Mouse (Mus musculus): ENCODE measurements at regions not wholly inside any gene's neighbourhood (a gene's known extent, or its start where the extent isn't known, plus 50 kb on each side); places are given as distances from the start of the nearest gene placed in this dataset.

- peak; percentile 16 to 40 for DNase-seq (ENCODE audit: low spot score in 2 of 2)
These were observed 438.8 kb upstream of the Kdm8 start for GRCm38 (mm10) chr7:125005638-125006037.

- no peak for DNase-seq (ENCODE audit: low spot score in 2 of 2)
These were observed 425.2 kb upstream of the Kdm8 start for GRCm38 (mm10) chr7:125019259-125019658.

GRCm38 (mm10) chr7:125024944-125025343 is 419.5 kb upstream of the Kdm8 start:
- no peak for DNase-seq (ENCODE audit: low spot score in 2 of 2)

GRCm38 (mm10) chr7:125033778-125034177 is 410.7 kb upstream of the Kdm8 start:
- no peak for DNase-seq (ENCODE audit: low spot score in 2 of 2)

- no peak for DNase-seq (ENCODE audit: low spot score in 2 of 2)
These were observed 410.3 kb upstream of the Kdm8 start for GRCm38 (mm10) chr7:125034196-125034595.

GRCm38 (mm10) chr7:125036098-125036991 is 408.1 kb upstream of the Kdm8 start:
- no peak for DNase-seq (ENCODE audit: low spot score in 2 of 2)

GRCm38 (mm10) chr7:125038840-125039239 is 405.6 kb upstream of the Kdm8 start:
- no peak for DNase-seq (ENCODE audit: low spot score in 2 of 2)

- DNase-seq (ENCODE audit: low spot score in 2 of 2) = no peak
These were observed 388.4 kb upstream of the Kdm8 start for GRCm38 (mm10) chr7:125055951-125056625.

GRCm38 (mm10) chr7:125102464-125102863 is 342.0 kb upstream of the Kdm8 start:
- DNase-seq (ENCODE audit: low spot score in 2 of 2) = no peak

GRCm38 (mm10) chr7:125104011-125104410 is 340.5 kb upstream of the Kdm8 start:
- DNase-seq (ENCODE audit: low spot score in 2 of 2) = no peak

GRCm38 (mm10) chr7:125112820-125113273 is 331.6 kb upstream of the Kdm8 start:
- DNase-seq (ENCODE audit: low spot score in 2 of 2) = no peak

- no peak for DNase-seq (ENCODE audit: low spot score in 2 of 2)
These were observed 329.0 kb upstream of the Kdm8 start for GRCm38 (mm10) chr7:125115322-125115996.

- DNase-seq (ENCODE audit: low spot score in 2 of 2) = peak; percentile 20 to 21
These were observed 327.3 kb upstream of the Kdm8 start for GRCm38 (mm10) chr7:125117173-125117572.

GRCm38 (mm10) chr7:125129187-125129586 is 315.3 kb upstream of the Kdm8 start:
- DNase-seq (ENCODE audit: low spot score in 2 of 2) = no peak

GRCm38 (mm10) chr7:125131968-125132367 is 312.5 kb upstream of the Kdm8 start:
- no peak for DNase-seq (ENCODE audit: low spot score in 2 of 2)

GRCm38 (mm10) chr7:125138607-125139006 is 305.9 kb upstream of the Kdm8 start:
- DNase-seq (ENCODE audit: low spot score in 2 of 2) = no peak

- no peak for DNase-seq (ENCODE audit: low spot score in 2 of 2)
These were observed 305.3 kb upstream of the Kdm8 start for GRCm38 (mm10) chr7:125139196-125139595.

- DNase-seq (ENCODE audit: low spot score in 2 of 2) = no peak
These were observed 303.6 kb upstream of the Kdm8 start for GRCm38 (mm10) chr7:125140854-125141253.

GRCm38 (mm10) chr7:125141864-125142263 is 302.6 kb upstream of the Kdm8 start:
- no peak for DNase-seq (ENCODE audit: low spot score in 2 of 2)

- DNase-seq (ENCODE audit: low spot score in 2 of 2) = no peak
These were observed 298.5 kb upstream of the Kdm8 start for GRCm38 (mm10) chr7:125146025-125146424.

GRCm38 (mm10) chr7:125149151-125149550 is 295.3 kb upstream of the Kdm8 start:
- DNase-seq (ENCODE audit: low spot score in 2 of 2) = no peak

- no peak for DNase-seq (ENCODE audit: low spot score in 2 of 2)
These were observed 294.7 kb upstream of the Kdm8 start for GRCm38 (mm10) chr7:125149740-125150139.

Data from frontal cortex, postnatal 14 days (tissue).